Mouse (Mus musculus) heart, embryonic 14.5 days (tissue): ENCODE measurements around the gene Mta3. TPM values are rescaled to one million over a fixed set of nuclear protein-coding genes. Genes with fewer than 3 reads are reported as not detected.

ENCODE experiments used
- ATAC-seq: fragments of 200-750 bp; cut with Nextera tagmentation; 2 replicates; pipeline ENCODE4 v1.8.0; 2017; ENCODE audit warnings: low read depth, moderate TSS enrichment; ENCODE audit not compliant: insufficient number of reproducible peaks, insufficient read depth, low FRiP score
- H3K27ac ChIP-seq, 2 experiments: fragments of 200-500 bp in 1 of 2; fragments of 300-500 bp in 1 of 2; sonication (generic) in 1 of 2; replicated peaks in 1 of 2; 2 replicates each; pipeline ENCODE4 v1.5.1; 2012 to 2014; ENCODE audit warnings: low read depth in 2 of 2, low read length in 2 of 2, control low read depth in 1 of 2, mild to moderate bottlenecking in 1 of 2, mixed read lengths in 1 of 2; ENCODE audit not compliant: control insufficient read depth in 1 of 2, insufficient read depth in 1 of 2
- H3K27me3 ChIP-seq: fragments of 300-500 bp; sonication (generic); 2 replicates; pipeline ENCODE4 v1.6.1; 2014; ENCODE audit warnings: mild to moderate bottlenecking, low read length, control low read depth; ENCODE audit not compliant: control insufficient read depth, insufficient read depth
- H3K36me3 ChIP-seq: fragments of 300-500 bp; sonication (generic); 2 replicates; pipeline ENCODE4 v1.6.1; 2014; ENCODE audit warnings: mild to moderate bottlenecking, control low read depth, low read length, mixed read lengths; ENCODE audit not compliant: control insufficient read depth, insufficient read depth
- H3K4me1 ChIP-seq, 2 experiments: fragments of 200-500 bp in 1 of 2; fragments of 300-500 bp in 1 of 2; sonication (generic) in 1 of 2; 2 replicates each; pipeline ENCODE4 v1.6.1; 2012 to 2014; ENCODE audit warnings: low read length in 2 of 2, control low read depth in 1 of 2, mixed read lengths in 1 of 2; ENCODE audit not compliant: control insufficient read depth in 2 of 2, insufficient read depth in 2 of 2
- H3K4me2 ChIP-seq: fragments of 300-500 bp; sonication (generic); 2 replicates; pipeline ENCODE4 v1.6.1; 2014; ENCODE audit warnings: mild to moderate bottlenecking, low read length
- H3K4me3 ChIP-seq, 2 experiments: fragments of 200-500 bp in 1 of 2; fragments of 300-500 bp in 1 of 2; sonication (generic) in 1 of 2; 2 replicates each; pipeline ENCODE4 v1.5.1; 2012 to 2014; ENCODE audit warnings: low read length in 2 of 2, mild to moderate bottlenecking in 2 of 2, control low read depth in 1 of 2, low read depth in 1 of 2, moderate library complexity in 1 of 2; ENCODE audit not compliant: control insufficient read depth in 1 of 2, insufficient read depth in 1 of 2
- H3K9ac ChIP-seq: fragments of 300-500 bp; sonication (generic); 2 replicates; pipeline ENCODE4 v1.6.1; 2014; ENCODE audit warnings: mild to moderate bottlenecking, low read length
- H3K9me3 ChIP-seq: fragments of 300-500 bp; sonication (generic); 2 replicates; pipeline ENCODE4 v1.6.1; 2016; ENCODE audit warnings: low read length, control low read depth; ENCODE audit not compliant: control insufficient read depth
- WGBS: fragments of 180-500 bp; shearing (Covaris S2); extraction: QIAGEN DNeasy Blood & Tissue Kit; methylation state at CpG from one replicate; pipeline ENCODE4 v1.1.7; 2014; 5-methylcytosine and 5-hydroxymethylcytosine counted together
- polyA plus RNA-seq: library from polyadenylated mRNA; unstranded; fragments of >200 nt; fragmentation: Nextera tagmentation; extraction: Ambion mirVana; gene quantifications from 2 replicates; pipeline ENCODE4 v1.2.1, GENCODE M21; 2014

Gene Mta3
- polyA plus RNA-seq, 1 experiment from 2014 or later: 37.0 TPM

- H3K4me3 ChIP-seq: no peak overlapping the region
- no peak overlapping the region for H3K27ac ChIP-seq
- no peaks in the 10 kb centered on the region for H3K27me3 ChIP-seq
- ATAC-seq: no peak
- H3K36me3 ChIP-seq: peaks cover 42% of the 10 kb centered on the region
- no peaks in the 10 kb centered on the region; a peak in 1 of 4 replicates for H3K4me1 ChIP-seq
- WGBS: 61% methylated on average over 6 of the region's 6 CpGs
- no peak overlapping the region for H3K9ac ChIP-seq
- peaks cover 11% of the 10 kb centered on the region; the same call in 1 of the 2 replicates for H3K9me3 ChIP-seq
- no peak overlapping the region for H3K4me2 ChIP-seq
These were observed 35.3 kb downstream of the Mta3 start for GRCm38 (mm10) chr17:83741243-83741642.

DNA sequence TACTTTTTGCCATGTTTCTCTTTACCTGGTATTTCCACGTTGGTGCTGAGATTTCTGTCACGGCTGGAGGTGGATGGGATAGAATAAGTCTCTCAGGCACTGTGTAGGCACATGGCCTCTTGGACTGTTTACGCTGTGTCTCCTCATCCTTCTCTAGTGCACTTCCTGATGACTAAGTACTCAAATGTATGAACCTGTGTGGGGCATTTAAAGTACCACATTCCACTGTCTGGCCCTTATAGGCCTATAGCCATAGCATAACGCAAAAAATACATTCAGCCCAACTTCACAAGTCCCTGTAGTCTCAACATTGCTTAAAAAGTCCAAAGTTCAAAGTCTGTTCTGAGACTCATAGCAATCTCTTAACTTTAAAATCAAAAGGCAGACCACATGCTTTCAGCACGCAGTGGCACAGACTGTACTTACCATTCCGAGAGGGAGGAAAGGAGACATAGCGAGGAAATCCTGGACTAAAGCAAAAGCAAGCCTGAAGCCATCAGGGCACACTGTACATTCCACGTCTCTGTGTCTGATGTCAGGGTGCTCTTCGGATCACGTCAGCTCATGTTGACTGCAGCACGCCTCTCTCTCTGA, 38.4 kb downstream of the Mta3 start:
- Histone ChIP-seq H3K4me1 (no peaks in the 10 kb centered on the region; a peak in 1 of 4 replicates), H3K4me3 (no peak overlapping the region), H3K4me2 (no peak overlapping the region), H3K9me3 (peaks cover 11% of the 10 kb centered on the region; the same call in 1 of the 2 replicates), H3K9ac (no peak overlapping the region), H3K27me3 (no peaks in the 10 kb centered on the region), H3K27ac (no peak overlapping the region), H3K36me3 (peaks cover 29% of the 10 kb centered on the region)
- ATAC-seq: no peak
- 95% methylated on average over 11 of the region's 11 CpGs for WGBS

DNA sequence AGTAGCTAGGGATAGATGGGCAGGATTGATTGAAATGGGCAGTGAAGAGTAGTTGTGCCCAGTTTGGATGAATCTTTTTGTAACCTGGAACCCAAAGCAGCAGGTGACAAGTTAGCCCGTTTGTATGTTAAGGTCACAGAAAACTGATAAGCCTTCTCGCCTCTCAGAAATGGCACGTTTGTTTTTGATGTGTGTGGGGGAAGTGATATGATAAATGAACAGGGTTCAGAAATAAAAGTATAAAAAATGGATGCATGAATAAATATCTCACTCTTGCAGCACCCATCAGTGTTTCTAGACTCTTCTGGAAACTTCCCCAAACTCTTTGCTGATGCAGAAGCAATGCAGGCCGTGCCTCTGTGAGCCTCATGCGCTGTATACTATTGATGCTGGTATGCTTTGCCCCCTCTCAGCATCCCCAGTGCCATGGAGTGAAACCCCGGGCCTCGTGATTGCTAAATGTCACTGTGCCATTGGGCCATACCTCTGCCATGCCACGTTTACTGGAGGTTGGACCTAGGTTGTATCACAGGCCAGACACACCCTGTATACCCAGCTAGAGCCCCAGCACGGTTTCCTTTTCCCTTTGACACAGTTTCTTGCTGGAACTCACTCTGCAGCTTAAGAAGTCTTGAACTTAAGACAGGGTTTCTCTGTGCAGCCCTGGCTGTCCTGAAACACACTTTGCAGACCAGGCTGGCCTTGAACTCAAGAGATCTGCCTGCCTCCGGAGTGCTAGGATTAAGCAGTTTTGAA, 41.6 kb downstream of the Mta3 start:
- WGBS: 76% methylated on average over 10 of the region's 10 CpGs
- no peak overlapping the region for H3K27ac ChIP-seq

GRCm38 (mm10) chr17:83750216-83750950, 44.4 kb downstream of the Mta3 start:
- Histone ChIP-seq H3K4me2 (no peak overlapping the region), H3K4me1 (no peaks in the 10 kb centered on the region), H3K27me3 (no peaks in the 10 kb centered on the region), H3K36me3 (peaks cover 18% of the 10 kb centered on the region), H3K4me3 (no peak overlapping the region), H3K27ac (no peak overlapping the region), H3K9ac (no peak overlapping the region), H3K9me3 (peaks cover under 1% of the 10 kb centered on the region; the same call in 1 of the 2 replicates)
- no peak for ATAC-seq
- 70% methylated on average over 5 of the region's 5 CpGs for whole genome bisulfite sequencing

More for the DNA sequence above, 41.6 kb downstream of the Mta3 start:
- H3K27me3 ChIP-seq: no peaks in the 10 kb centered on the region
- H3K9me3 ChIP-seq: peaks cover 11% of the 10 kb centered on the region; the same call in 1 of the 2 replicates
- no peaks in the 10 kb centered on the region for H3K4me1 ChIP-seq
- no peak overlapping the region for H3K9ac ChIP-seq
- H3K4me3 ChIP-seq: no peak overlapping the region
- no peak overlapping the region for H3K4me2 ChIP-seq
- H3K36me3 ChIP-seq: peaks cover 17% of the 10 kb centered on the region
- no peak for ATAC-seq

GRCm38 (mm10) chr17:83753112-83753899, 47.3 kb downstream of the Mta3 start:
- WGBS: 82% methylated on average over 11 of the region's 11 CpGs
- no peak overlapping the region for H3K4me3 ChIP-seq
- no peak overlapping the region for H3K4me2 ChIP-seq
- no peaks in the 10 kb centered on the region for H3K27me3 ChIP-seq
- H3K9me3 ChIP-seq: no peaks in the 10 kb centered on the region
- H3K36me3 ChIP-seq: peaks cover 32% of the 10 kb centered on the region
- H3K27ac ChIP-seq: no peak overlapping the region
- no peak overlapping the region for H3K9ac ChIP-seq
- ATAC-seq: no peak
- H3K4me1 ChIP-seq: no peaks in the 10 kb centered on the region

GRCm38 (mm10) chr17:83758096-83758495, 52.1 kb downstream of the Mta3 start:
- Histone ChIP-seq H3K4me2 (no peak overlapping the region), H3K9ac (no peak overlapping the region), H3K9me3 (0 out of 2 replicates have a peak, but pooled peaks cover 4% of the 10 kb centered on the region), H3K27me3 (no peaks in the 10 kb centered on the region), H3K4me1 (no peaks in the 10 kb centered on the region), H3K36me3 (peaks cover 54% of the 10 kb centered on the region), H3K27ac (no peak overlapping the region), H3K4me3 (no peak overlapping the region)
- no peak for ATAC-seq
- 78% methylated on average over 10 of the region's 10 CpGs for WGBS

DNA sequence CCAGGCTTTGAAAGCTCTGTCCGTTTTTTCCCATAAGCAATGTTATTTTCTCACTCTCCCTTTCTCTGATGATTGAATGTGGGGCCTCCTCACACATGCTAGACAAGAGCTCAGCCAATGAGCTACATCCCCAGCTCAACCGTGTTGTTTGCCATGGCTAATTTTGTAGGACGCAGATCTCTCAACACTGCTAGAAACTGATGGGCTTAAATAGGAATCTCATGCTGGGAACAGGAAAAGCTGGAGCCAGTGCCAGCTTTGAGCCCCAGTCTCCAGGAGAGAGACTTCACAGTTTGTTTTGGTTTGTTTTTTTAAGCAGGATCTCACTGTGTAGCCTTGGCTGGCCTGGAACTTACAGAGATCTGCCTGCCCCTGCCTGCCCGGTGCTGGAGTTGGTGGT, 53.6 kb downstream of the Mta3 start:
- Histone ChIP-seq H3K27ac (no peak overlapping the region), H3K9me3 (0 out of 2 replicates have a peak, but pooled peaks cover 4% of the 10 kb centered on the region), H3K27me3 (no peaks in the 10 kb centered on the region), H3K9ac (no peak overlapping the region), H3K36me3 (peaks cover 55% of the 10 kb centered on the region), H3K4me1 (no peaks in the 10 kb centered on the region), H3K4me2 (no peak overlapping the region), H3K4me3 (no peak overlapping the region)
- no peak for ATAC-seq
- 20% methylated on average over 4 of the region's 4 CpGs for WGBS
